Mouse (Mus musculus): Measurements from ENCODE around the gene Nprl3.
"Not testable (repeated sequence)": the region's sequence is repeated elsewhere in the genome, so short reads cannot be mapped to it uniquely, and the experiment has no call there.

Gene Nprl3

DNA sequence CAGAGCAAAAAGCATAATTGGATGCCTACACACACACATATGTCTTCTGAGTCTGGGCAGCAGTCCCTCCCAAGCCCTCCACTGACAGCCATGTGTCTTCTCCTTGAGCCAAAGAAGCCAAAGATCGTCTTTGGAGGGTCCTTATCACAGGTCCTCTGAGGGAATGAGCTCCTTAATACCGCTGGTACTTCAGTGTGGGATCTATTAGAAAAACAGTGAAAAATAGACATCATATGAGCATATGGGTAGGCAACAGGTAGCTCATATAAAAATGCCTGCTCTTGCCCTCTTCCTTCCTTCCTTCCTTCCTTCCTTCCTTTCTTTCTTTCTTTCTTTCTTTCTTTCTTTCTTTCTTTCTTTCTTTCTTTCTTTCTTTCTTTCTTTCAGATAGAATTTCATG lies 17.1 kb upstream of the Nprl3 start:
- DNase-seq (ENCODE audit: low read depth, low spot score) = not testable (repeated sequence)

GRCm38 (mm10) chr11:32283091-32283777 lies 15.7 kb upstream of the Nprl3 start, which contains the start of gene Hba-a1:
Gene Hba-a1, plus strand, starts transcription at chr11:32283511.
- DNase-seq (ENCODE audit: low read depth, low spot score) = not testable (repeated sequence)

GRCm38 (mm10) chr11:32281416-32282144 lies 14.1 kb upstream of the Nprl3 start:
- no peak for DNase-seq (ENCODE audit: low read depth, low spot score)

GRCm38 (mm10) chr11:32280646-32281045 lies 13.1 kb upstream of the Nprl3 start:
- no peak for DNase-seq (ENCODE audit: low read depth, low spot score)

DNA sequence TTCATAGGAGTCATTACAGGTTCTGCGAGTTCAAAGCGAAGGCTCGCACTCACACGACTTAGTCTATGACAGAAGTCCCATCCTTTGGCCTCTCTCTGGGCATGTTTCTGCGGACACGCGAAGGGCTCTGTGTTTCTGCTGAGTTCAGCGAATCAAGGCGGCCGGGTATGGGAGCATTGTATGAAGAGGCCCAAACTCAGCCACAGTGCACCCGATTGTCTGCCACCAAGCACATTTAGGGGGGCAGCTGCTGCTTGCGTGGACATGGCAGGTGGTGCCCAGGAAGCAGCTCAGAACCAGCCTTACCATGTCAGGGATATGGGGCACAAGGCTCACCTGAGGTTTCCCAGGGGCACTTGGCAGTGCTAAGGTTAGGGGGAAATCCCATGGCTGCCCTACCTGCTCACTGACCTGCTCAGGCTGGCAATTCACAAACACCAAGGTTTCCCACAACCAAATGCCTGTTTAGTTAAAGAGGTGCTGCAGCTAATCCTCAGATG lies 11.0 kb upstream of the Nprl3 start:
- no peak for DNase-seq (ENCODE audit: low read depth, low spot score)

- DNase-seq (ENCODE audit: low read depth, low spot score) = no peak
Measured at GRCm38 (mm10) chr11:32277736-32278457, 10.4 kb upstream of the Nprl3 start.

DNA sequence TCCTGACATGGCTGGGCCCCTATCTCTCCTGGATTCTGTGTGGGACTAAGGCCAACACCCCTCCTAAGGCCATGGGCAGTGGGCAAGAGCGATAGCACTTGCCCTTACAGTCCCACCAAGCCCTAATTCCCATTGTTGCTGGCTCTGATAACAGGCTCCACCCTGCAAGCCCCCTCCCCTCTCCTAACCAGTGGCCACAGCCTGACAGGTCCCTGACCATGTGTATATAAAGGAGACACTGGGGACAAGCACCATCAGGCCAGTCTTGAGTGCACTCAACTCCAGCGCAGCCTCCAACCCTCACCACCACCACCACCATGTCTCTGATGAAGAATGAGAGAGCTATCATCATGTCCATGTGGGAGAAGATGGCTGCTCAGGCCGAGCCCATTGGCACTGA lies 8.8 kb upstream of the Nprl3 start, which contains the start of gene Hba-x:
TSS of gene Hba-x (plus strand) at position 54 of the 400 bp plus-strand sequence.
- no peak for DNase-seq (ENCODE audit: low read depth, low spot score)

- DNase-seq (ENCODE audit: low read depth, low spot score) = no peak
Measured at GRCm38 (mm10) chr11:32271178-32271577, 3.7 kb upstream of the Nprl3 start.

DNA sequence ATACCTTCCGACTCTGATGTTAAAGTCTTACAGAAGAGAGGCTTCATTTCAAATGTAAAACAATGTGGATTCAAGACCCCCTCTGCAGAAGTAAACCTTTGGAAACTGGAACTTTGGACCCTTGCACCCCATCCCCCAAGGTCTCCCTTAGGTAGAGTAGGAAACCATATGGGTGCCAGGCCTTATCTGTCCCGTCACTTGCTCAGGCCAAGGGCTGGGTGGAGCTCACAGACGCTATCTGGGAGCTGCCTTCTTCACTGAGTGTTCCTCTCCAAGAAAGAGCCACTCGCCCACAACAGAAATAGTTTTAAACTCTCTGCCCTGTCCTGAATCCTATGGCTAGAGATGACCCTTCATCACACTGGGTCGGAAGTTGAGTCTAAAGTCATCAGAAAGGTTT lies 1.4 kb upstream of the Nprl3 start:
- no peak for DNase-seq (ENCODE audit: low read depth, low spot score)

GRCm38 (mm10) chr11:32267964-32268363 lies 457 bp upstream of the Nprl3 start:
- no peak for DNase-seq (ENCODE audit: low read depth, low spot score)

DNA sequence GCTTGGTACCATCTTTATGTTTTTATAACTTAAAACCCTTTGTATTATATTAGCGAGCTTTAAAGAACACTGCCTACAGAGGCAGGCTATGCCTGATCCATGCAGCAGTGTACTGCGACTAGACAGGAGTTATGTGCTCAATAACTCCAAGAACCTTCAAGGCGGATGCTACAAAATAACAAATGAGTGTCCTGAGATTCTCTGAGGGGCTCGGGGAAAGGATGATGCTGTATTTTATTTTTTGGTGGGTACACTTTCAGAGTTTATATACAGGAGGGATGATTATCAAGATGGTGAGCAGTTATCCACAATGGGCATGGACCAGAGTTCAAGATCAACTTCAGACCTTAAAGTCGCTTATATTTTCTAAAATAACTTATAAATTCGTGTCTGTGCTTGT lies 731 bp downstream of the Nprl3 start:
- DNase-seq (ENCODE audit: low read depth, low spot score) = no peak

- no peak for DNase-seq (ENCODE audit: low read depth, low spot score)
Measured at GRCm38 (mm10) chr11:32266194-32266593, 1.3 kb downstream of the Nprl3 start.

DNA sequence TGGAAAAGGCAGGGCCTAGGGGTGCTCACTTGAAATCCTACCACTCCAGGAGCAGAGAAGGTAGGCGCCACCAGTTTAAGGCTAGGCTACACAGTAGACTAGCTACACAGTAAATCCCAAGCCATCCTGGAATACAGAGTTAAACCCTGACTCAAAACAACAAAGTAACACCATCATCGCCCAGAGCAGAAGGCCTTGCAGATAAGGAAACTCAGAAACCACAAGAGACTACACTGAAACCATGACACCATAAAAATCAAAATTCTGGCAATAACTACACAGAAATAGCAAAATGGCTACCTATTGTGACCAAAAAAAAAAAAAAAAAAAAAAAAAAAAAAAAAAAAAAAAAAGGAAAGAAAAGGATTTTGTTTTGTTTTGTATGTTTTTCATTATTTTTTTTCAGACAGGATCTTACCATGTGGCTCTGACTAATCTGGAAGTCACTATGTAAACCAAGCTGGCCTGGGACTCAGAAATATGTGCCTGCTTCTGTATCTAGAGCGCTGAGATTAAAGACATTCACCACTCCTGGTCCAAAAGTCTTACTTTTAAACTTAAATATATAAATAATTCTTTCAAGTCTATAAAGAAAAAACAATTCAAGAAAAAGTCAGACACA lies 2.3 kb downstream of the Nprl3 start:
- DNase-seq (ENCODE audit: low read depth, low spot score) = no peak

DNA sequence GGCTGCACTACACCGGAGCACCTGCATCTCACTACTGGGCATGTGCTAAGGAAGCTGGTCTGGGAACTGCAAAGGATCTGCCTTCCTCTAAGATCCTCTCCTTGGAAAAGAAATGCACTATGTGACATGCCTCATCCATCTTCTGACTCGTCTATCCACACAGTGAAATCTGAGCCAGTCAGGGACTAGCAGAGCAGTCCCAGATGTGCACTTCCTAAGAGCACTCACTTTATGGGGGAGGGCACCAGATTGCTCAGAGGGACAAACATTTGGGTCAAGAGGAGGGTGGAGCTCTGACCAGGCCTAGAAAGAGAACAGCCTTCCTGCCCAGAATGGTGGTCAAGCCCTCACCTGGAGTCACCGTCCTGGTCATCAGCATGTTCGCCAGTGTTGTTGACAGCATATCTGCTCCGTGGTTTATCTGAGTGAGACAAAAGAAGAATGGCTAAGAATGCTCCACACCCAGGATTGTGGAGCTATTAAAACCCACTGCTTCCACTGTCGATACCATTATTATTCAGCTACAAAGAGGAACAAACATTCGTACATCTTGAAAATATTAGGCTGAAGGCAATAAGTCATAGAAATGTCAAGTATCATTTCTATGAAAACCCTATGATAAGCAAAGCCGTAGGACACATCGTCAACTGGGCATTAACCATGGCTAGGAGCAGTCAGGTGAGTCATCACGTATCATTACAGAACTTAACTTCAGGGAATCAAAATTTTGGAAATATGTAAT lies 4.7 kb downstream of the Nprl3 start:
- no peak for DNase-seq (ENCODE audit: low read depth, low spot score)

DNA sequence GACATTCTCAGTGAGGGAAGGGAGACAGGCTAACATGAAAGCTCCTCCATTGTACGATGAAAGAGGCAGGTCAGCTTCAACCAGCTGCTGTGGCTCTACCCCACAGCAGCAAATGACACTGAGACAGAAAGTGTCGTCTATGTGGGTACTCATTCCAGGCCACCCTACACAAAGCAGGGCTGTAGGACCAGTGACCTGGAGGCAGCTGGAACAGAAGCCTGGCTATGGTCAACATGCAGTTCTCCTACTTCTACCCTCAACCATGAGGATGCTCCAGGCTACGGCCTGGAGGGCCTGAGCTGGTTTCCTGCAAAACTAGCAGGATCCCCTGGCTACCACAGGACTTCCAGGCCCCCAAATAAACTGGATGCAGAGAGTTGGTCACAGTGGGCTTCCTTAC lies 10.9 kb downstream of the Nprl3 start:
- no peak for DNase-seq (ENCODE audit: low read depth, low spot score)

DNA sequence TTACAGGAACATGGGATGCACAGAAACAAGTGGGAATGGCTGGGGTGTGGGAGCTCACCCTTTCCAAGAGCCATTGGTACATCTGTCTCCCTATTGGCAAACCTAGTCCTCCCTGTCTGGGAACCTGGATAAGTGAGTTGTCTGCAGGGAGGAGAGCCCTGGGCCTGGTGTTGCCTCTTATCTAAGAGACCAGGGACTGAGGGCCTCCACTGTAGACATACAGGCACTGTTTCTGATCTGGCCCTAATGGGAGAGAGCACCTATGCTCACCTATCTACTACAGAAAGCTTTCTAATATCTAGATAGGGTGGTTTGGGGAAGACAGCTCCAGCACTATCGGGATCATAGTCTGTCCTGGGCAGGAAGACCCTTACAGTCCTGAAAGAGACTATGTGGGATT lies 11.4 kb downstream of the Nprl3 start:
- DNase-seq (ENCODE audit: low read depth, low spot score) = no peak

- no peak for DNase-seq (ENCODE audit: low read depth, low spot score)
Measured at GRCm38 (mm10) chr11:32253121-32253520, 14.4 kb downstream of the Nprl3 start.

- peak; percentile 42 for DNase-seq (ENCODE audit: low read depth, low spot score)
Measured at GRCm38 (mm10) chr11:32250880-32251763, 16.4 kb downstream of the Nprl3 start.

- no peak for DNase-seq (ENCODE audit: low read depth, low spot score)
Measured at GRCm38 (mm10) chr11:32248350-32248749, 19.2 kb downstream of the Nprl3 start.

- no peak for DNase-seq (ENCODE audit: low read depth, low spot score)
Measured at GRCm38 (mm10) chr11:32247068-32247467, 20.4 kb downstream of the Nprl3 start.

Measured in retina, adult 2 months (tissue).